Mouse (Mus musculus) embryonic facial prominence, embryonic 11.5 days (tissue): Measurements from ENCODE around the gene Anxa9. TPM values are rescaled to one million over a fixed set of nuclear protein-coding genes. Genes with fewer than 3 reads are reported as not detected.

Experiments
- ATAC-seq: fragments of 200-750 bp; cut with Nextera tagmentation; replicated peaks from 2 replicates; pipeline ENCODE4 v1.8.0; 2017; ENCODE audit warnings: low read depth; ENCODE audit not compliant: insufficient number of reproducible peaks, low FRiP score, low TSS enrichment
- DNase-seq: peaks from one replicate; pipeline ENCODE4 v3.0.0-alpha.2; 2015; ENCODE audit warnings: low spot score
- H3K27ac ChIP-seq: fragments of 300-500 bp; sonication (generic); replicated peaks from 2 replicates; pipeline ENCODE4 v1.5.1; 2014; ENCODE audit warnings: mild to moderate bottlenecking, low read depth, low read length, control low read depth
- H3K27me3 ChIP-seq: fragments of 300-500 bp; sonication (generic); 2 replicates; pipeline ENCODE4 v1.6.1; 2014; ENCODE audit warnings: mild to moderate bottlenecking, low read length, moderate library complexity, mixed read lengths; ENCODE audit not compliant: control insufficient read depth, insufficient read depth
- H3K36me3 ChIP-seq: fragments of 300-500 bp; sonication (generic); replicated peaks from 2 replicates; pipeline ENCODE4 v1.6.1; 2014; ENCODE audit warnings: low read depth, mild to moderate bottlenecking, low read length, moderate library complexity, mixed read lengths; ENCODE audit not compliant: control insufficient read depth, insufficient read depth
- H3K4me1 ChIP-seq: fragments of 300-500 bp; sonication (generic); 2 replicates; pipeline ENCODE4 v1.6.1; 2014; ENCODE audit warnings: low read length, mixed read lengths; ENCODE audit not compliant: control insufficient read depth, insufficient read depth
- H3K4me2 ChIP-seq: fragments of 300-500 bp; sonication (generic); 2 replicates; pipeline ENCODE4 v1.6.1; 2014; ENCODE audit warnings: low read depth, mild to moderate bottlenecking, control low read depth, low read length, moderate library complexity
- H3K4me3 ChIP-seq: fragments of 300-500 bp; sonication (generic); 2 replicates; pipeline ENCODE4 v1.5.1; 2014; ENCODE audit warnings: low read depth, low read length, control low read depth
- H3K9ac ChIP-seq: fragments of 300-500 bp; sonication (generic); replicated peaks from 2 replicates; pipeline ENCODE4 v1.6.1; 2014; ENCODE audit warnings: mild to moderate bottlenecking, control low read depth, low read length
- H3K9me3 ChIP-seq: fragments of 300-500 bp; sonication (generic); replicated peaks from 2 replicates; pipeline ENCODE4 v1.6.1; 2016; ENCODE audit warnings: mild to moderate bottlenecking, low read length, inconsistent platforms, mixed read lengths; ENCODE audit not compliant: control insufficient read depth
- WGBS: fragments of 180-500 bp; shearing (Covaris S2); extraction: QIAGEN DNeasy Blood & Tissue Kit; methylation state at CpG from one replicate; pipeline ENCODE4 v1.1.7; 2014; 5-methylcytosine and 5-hydroxymethylcytosine counted together
- polyA plus RNA-seq: library from polyadenylated mRNA; unstranded; fragments of >200 nt; fragmentation: Nextera tagmentation; extraction: Ambion mirVana; gene quantifications from 2 replicates; pipeline ENCODE4 v1.2.1, GENCODE M21; 2014

The Anxa9 gene
- polyA plus RNA-seq, 1 experiment from 2014 or later: 1.5 TPM

- DNase-seq (peak; percentile 84), ATAC-seq (no peak)
- Histone ChIP-seq H3K27me3 (no peaks in the 10 kb centered on the region), H3K27ac (no peak overlapping the region), H3K4me2 (no peak overlapping the region), H3K9ac (no peak overlapping the region), H3K4me3 (no peak overlapping the region), H3K4me1 (no peaks in the 10 kb centered on the region), H3K9me3 (no peaks in the 10 kb centered on the region), H3K36me3 (no peaks in the 10 kb centered on the region)
- WGBS: 63% methylated on average over 9 of the region's 9 CpGs
These were observed 4.2 kb upstream of the Anxa9 start for GRCm38 (mm10) chr3:95310968-95311882.

GRCm38 (mm10) chr3:95310496-95310895 lies 3.5 kb upstream of the Anxa9 start:
- H3K4me1 ChIP-seq: no peaks in the 10 kb centered on the region
- no peaks in the 10 kb centered on the region for H3K36me3 ChIP-seq
- DNase-seq (no peak), ATAC-seq (no peak)
- no peak overlapping the region for H3K4me2 ChIP-seq
- no peaks in the 10 kb centered on the region for H3K9me3 ChIP-seq
- WGBS: 67% methylated on average over 3 of the region's 3 CpGs
- H3K4me3 ChIP-seq: no peak overlapping the region
- no peak overlapping the region for H3K9ac ChIP-seq
- H3K27me3 ChIP-seq: no peaks in the 10 kb centered on the region
- H3K27ac ChIP-seq: no peak overlapping the region

- no peak overlapping the region for H3K4me3 ChIP-seq
These were observed 732 bp downstream of the Anxa9 start for GRCm38 (mm10) chr3:95306244-95306643.

GRCm38 (mm10) chr3:95301204-95301796 lies 5.7 kb downstream of the Anxa9 start:
- Histone ChIP-seq H3K9me3 (no peaks in the 10 kb centered on the region), H3K9ac (no peak overlapping the region), H3K27ac (no peak overlapping the region), H3K4me2 (no peak overlapping the region), H3K4me1 (no peaks in the 10 kb centered on the region), H3K27me3 (no peaks in the 10 kb centered on the region), H3K4me3 (no peak overlapping the region), H3K36me3 (no peaks in the 10 kb centered on the region)
- ATAC-seq (no peak), DNase-seq (no peak)
- 82% methylated on average over 3 of the region's 3 CpGs for WGBS

More at GRCm38 (mm10) chr3:95306244-95306643, 732 bp downstream of the Anxa9 start:
- no peaks in the 10 kb centered on the region for H3K9me3 ChIP-seq
- no peaks in the 10 kb centered on the region for H3K4me1 ChIP-seq
- no peaks in the 10 kb centered on the region for H3K36me3 ChIP-seq
- 87% methylated on average over 4 of the region's 4 CpGs for WGBS
- no peak for DNase-seq
- no peak for ATAC-seq
- H3K27ac ChIP-seq: no peak overlapping the region
- H3K27me3 ChIP-seq: no peaks in the 10 kb centered on the region
- H3K4me2 ChIP-seq: no peak overlapping the region
- no peak overlapping the region for H3K9ac ChIP-seq

- no peak for DNase-seq
- ATAC-seq: no peak
- whole genome bisulfite sequencing: 92% methylated on average over 7 of the region's 7 CpGs
- Histone ChIP-seq H3K9ac (no peak overlapping the region), H3K27ac (no peak overlapping the region), H3K4me2 (no peak overlapping the region), H3K36me3 (no peaks in the 10 kb centered on the region; the same call in 1 of the 2 replicates), H3K4me1 (no peaks in the 10 kb centered on the region), H3K9me3 (no peaks in the 10 kb centered on the region), H3K4me3 (no peak overlapping the region), H3K27me3 (no peaks in the 10 kb centered on the region)
These were observed 9.0 kb downstream of the Anxa9 start for GRCm38 (mm10) chr3:95298018-95298417.

- Histone ChIP-seq H3K36me3 (no peaks in the 10 kb centered on the region; the same call in 1 of the 2 replicates), H3K27me3 (no peaks in the 10 kb centered on the region), H3K27ac (no peak overlapping the region), H3K9me3 (no peaks in the 10 kb centered on the region), H3K4me3 (no peak overlapping the region), H3K9ac (no peak overlapping the region), H3K4me2 (no peak overlapping the region), H3K4me1 (no peaks in the 10 kb centered on the region)
- no peak for ATAC-seq
- 13% methylated on average over 5 of the region's 5 CpGs for WGBS
- peak; percentile 79 for DNase-seq
These were observed 10.9 kb downstream of the Anxa9 start for GRCm38 (mm10) chr3:95296103-95296469.

GRCm38 (mm10) chr3:95295321-95296102 lies 11.5 kb downstream of the Anxa9 start:
- no peak for DNase-seq
- H3K4me1 ChIP-seq: no peaks in the 10 kb centered on the region
- peak; percentile 22; the same call in 1 of the 2 replicates for ATAC-seq
- H3K27me3 ChIP-seq: no peaks in the 10 kb centered on the region
- H3K27ac ChIP-seq: no peak overlapping the region
- H3K9ac ChIP-seq: no peak overlapping the region
- no peaks in the 10 kb centered on the region for H3K9me3 ChIP-seq
- no peaks in the 10 kb centered on the region; the same call in 1 of the 2 replicates for H3K36me3 ChIP-seq
- no peak overlapping the region for H3K4me3 ChIP-seq
- WGBS: 77% methylated on average over 11 of the region's 11 CpGs
- no peak overlapping the region for H3K4me2 ChIP-seq
